Mouse (Mus musculus): ENCODE data around the gene Fam160b1. TPM values are rescaled to one million over a fixed set of nuclear protein-coding genes. Genes with fewer than 3 reads are reported as not detected.

Gene Fam160b1
- total RNA-seq, 2 experiments from 2014 or later: 22.7 to 23.4 TPM

DNA sequence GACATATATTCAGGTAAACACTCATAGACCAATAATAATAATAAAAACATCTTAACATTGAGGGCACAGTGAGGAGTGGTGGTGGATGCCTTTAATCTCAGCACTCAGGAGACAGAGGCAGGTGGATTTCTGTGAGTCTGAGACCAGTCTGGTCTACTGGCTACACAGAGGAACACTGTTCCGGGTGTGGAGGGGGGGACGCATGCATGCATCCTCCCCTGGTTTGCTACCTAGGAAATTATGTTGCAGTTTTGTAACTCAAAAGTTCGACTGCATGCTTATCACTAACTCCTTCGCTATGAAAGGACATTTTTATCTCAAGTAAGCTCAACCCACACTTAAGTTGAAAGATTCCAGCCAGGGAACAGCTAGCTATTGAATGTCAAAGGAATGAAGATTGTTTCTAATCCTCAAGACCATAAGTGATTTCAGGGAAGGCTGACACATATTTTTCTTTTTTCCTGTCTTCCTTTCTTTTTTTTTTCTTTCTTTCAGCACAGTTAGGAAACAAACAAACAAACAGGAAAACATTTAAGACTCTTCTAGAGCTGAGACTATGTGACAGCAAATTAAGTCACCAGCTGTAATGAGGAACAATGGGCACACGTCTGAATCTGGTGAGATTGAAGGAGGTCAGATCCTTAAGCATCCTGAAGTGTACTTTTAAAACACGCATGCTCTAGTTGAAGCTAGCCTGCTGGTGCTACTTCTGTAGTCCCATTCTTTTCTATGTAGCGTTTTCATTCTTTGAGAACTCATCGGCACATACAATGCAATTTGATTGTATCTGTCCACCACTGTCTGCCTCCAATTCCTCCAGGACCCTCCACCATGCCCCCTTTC is 19.4 kb upstream of the Fam160b1 start:
- no peak for DNase-seq (ENCODE audit: low spot score in 2 of 2)

GRCm38 (mm10) chr19:57343860-57344259 is 16.6 kb upstream of the Fam160b1 start:
- no peak for DNase-seq (ENCODE audit: low spot score in 2 of 2)

DNA sequence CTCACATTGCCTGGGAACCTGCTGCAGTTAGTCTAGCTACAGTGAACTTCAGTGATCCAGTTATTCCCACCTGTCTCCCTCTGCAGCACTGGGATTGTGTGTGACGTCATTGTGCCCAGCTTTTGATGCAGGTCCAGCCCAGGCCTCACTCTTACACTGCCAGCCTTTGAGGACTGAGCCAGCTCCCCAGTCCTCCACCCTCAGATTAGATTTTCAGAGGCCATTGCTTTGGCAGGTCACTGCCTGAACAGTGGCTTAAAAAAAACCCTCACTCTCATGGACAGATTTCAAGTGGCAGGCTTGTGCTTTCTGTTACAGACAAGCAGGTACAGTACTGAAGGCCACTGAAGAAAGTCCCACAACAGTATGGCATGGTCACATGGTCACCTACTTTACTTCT is 15.8 kb upstream of the Fam160b1 start:
- DNase-seq (ENCODE audit: low spot score in 2 of 2): no peak

DNA sequence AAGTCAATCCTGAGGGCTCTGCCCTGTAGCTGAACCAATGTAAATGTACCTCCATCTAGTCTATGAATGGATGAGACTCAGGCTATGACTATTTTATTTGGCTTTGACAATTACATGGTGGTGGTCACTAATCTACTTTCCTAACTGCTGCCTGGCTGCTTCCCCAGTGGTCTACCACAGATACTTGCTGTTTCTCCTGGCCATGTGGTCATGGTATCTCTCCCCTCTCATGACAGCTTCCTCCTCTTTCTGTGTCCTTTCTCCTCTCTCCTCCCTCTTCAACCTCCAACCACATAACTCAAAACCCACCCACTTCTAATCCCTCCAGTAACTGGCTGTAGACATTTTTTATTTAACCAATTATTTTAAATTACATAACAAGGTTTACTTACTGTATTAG is 11.4 kb upstream of the Fam160b1 start:
- no peak for DNase-seq (ENCODE audit: low spot score in 2 of 2)

GRCm38 (mm10) chr19:57352337-57352935 is 8.0 kb upstream of the Fam160b1 start:
- DNase-seq (ENCODE audit: low spot score in 2 of 2): no peak

- no peak for DNase-seq (ENCODE audit: low spot score in 2 of 2)
These were observed 7.3 kb upstream of the Fam160b1 start for GRCm38 (mm10) chr19:57353228-57353627.

DNA sequence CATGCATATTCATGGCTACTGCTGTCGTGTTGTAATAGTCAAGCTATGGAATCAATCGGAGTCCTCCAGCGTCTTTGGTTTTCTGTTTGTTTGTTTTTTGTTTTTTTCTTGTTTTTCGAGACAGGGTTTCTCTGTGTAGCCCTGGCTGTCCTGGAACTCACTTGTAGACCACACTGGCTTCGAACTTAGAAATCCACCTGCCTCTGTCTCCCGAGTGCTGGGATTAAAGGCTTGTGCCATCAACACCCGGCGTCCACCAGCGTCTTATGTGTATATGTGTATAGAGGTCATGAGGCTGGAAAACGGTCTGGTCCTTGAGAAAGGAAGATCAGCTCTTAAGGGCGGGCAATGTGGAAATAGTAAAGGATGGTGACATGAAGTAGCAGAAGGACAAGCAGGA is 6.4 kb upstream of the Fam160b1 start:
- no peak for DNase-seq (ENCODE audit: low spot score in 2 of 2)

DNA sequence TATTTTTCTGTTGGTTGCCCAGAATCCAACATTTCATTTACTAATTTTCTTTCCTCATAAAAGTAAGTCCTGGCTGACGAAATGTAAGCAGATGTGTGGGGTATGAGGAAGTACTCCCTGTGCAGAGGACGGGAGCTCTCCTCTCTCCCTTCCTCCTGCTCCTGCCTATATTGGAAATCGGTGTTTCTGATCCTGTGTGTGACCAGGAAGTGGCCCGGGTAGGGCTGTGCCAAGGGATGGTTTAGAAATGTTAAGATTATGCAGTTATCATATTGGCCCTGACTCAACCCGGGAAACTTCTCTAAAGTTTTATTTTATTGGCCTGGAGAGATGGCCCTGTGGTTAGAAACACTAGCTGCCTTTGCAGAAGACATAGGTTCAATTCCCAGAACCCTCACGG is 5.8 kb upstream of the Fam160b1 start:
- DNase-seq (ENCODE audit: low spot score in 2 of 2): no peak

GRCm38 (mm10) chr19:57355451-57356251 is 4.8 kb upstream of the Fam160b1 start:
- no peak for DNase-seq (ENCODE audit: low spot score in 2 of 2)

DNA sequence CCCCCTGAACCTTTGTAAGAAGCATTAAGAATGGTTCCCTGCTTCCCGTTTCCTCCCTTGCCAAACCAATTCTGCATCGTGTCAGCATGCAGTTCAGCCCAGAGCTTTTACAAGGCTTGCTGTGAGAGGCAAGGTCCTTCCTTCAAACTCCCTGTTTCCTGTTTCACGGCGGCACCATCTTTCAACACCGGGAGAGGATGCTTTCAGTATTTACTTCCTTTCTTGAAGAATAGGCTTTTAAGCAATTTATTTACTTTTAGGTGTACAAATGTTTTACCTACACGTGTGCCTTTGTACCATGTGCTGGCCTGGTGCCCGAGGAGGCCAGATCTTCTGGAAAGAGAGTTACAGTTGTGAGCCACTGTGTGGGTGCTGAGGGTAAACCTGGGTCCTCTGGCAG is 4.2 kb upstream of the Fam160b1 start:
- no peak for DNase-seq (ENCODE audit: low spot score in 2 of 2)

DNA sequence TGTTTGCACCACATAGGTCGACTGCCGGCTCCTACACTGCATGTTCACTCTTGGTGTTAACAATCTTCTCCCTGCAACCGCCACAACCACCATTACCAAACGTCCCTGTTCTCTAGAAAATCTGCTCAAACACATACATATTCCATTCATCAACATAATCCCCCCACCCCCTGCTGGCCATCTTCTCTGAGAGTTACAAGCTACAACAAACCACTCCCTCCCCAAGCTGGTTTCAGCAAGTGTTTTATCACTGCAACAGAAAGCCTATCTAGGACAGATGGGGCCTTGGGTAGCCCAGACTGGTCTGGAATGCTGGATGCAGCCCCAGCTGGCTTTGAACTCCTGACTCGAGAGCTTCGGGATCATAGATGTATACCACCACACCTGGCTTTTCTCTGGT is 3.2 kb upstream of the Fam160b1 start:
- no peak for DNase-seq (ENCODE audit: low spot score in 2 of 2)

GRCm38 (mm10) chr19:57357811-57358210 is 2.7 kb upstream of the Fam160b1 start:
- no peak for DNase-seq (ENCODE audit: low spot score in 2 of 2)

DNA sequence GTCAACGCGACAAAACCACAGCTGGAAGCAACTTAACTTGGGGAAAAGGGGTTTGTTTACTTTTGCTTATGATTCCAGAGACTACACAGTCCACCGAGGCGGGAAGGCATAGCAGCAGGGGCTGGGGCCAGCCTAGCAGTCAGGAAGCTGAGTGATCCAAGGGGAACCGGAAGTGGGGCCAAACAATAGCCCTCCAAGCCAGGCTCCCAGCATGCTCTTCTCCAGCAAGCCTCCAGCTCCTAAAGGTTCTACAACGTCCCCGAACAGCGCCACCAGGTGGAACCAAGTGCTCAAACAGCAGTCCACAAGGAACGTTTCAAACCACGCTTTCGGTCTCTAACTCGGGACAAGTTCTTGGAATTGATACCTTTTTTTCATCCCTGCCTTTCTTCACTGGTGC is 2.2 kb upstream of the Fam160b1 start:
- peak in 1 of 2 experiments; percentile 46 for DNase-seq (ENCODE audit: low spot score in 2 of 2)

DNA sequence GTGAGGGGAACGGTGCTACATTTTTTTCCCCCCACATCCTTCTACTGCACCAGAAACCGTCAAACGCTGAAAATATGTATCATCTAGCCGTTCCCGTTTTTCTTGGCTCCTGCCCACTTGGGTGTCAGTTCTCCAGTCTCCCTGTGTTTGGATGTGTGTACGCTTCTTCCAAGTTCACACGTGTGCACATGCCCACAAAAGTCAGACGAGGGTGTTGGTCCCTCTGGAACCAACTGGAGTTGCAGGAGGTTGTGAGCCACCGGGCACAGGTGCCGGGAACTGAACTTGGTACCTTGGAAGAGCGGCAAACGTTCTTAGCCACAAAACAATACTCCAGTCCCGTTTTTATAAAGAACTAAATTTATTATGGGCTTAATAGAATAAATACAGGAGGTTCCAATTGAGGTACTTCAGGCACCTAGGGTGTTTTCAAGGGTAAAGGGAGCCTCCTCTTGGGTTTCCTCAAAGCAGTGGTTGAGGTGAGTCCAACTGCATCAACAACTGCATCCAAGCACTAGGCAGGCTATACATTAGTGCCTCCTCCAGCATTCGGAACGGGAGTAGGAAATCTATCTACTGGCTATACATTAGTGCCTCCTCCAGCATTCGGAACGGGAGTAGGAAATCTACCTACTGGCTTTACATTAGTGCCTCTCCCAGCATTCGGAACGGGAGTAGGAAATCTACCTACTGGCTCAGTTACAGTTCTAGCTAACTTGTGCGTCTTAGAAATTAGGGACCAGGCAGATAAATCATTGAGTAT is 1.5 kb upstream of the Fam160b1 start:
- DNase-seq (ENCODE audit: low spot score in 2 of 2): no peak

DNA sequence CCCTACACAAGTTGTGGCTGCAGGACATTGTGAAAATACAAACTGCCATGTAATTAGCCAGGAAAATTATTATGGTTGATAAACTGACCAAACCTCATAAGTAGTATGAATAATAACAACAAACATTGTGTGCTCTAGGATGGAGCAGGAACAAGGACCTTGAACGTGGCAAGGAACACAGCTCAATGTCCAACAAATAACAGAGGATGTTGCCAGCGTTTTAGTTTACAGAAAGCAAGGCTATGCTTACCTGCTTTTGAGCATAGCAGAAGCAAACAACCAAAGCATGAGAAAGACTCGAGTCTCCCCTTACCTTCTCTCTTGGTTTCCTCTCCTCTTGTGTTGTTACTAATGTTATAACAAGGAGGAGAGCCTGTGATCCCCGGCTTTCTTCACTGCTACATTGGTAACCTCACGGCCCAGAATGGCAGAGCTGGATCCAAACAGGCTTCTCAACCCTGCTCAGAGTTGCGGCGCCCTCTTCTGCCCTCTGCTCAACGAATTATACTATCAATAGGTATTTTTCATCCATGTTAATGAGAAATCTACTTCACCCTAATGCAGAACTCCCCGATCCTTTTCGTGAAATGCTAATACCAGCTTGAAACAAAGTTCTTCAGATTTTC is 666 bp upstream of the Fam160b1 start:
- DNase-seq (ENCODE audit: low spot score in 2 of 2): peak in 1 of 2 experiments; percentile 54

DNA sequence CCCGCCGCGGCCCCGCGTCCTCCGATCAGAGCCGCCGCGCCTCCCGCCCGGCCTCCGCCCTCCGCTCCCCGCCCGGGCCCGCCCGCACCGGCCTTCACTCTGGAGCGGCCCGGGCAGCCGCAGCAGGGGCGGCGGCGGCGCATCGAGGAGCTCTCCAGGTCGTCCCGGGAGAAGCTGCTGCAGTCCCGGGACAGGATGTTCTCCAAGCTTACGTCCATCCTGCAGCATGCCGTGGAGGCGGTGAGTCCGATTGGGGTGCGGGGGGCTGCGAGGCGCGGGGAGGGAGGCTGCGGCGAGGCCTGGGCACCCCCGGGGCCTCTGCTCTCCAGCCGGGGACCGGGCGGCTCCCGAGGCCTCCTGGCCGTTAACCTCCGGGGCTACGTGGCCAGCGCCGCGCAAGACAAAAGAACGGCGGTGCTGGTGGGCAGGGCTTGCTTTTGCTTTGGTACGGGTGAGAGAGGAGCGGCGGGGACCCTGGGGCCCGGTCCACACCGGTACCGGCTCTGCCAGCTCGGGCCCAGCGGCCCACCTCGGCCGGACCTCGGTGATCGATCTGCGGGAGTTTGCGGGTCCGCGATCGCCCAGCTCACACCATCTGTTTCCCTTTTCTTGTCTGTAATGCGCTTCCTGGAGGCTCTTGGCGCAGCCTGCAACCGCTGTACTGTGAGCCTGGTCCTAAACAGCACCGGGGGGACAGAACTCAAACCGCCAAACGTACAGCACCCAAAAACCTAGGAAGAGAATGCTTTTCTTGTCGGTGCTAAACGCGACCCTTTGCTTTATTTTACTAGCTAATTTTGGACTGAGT is 855 bp downstream of the Fam160b1 start:
- peak; percentile 40 to 56 for DNase-seq (ENCODE audit: low spot score in 2 of 2)

DNA sequence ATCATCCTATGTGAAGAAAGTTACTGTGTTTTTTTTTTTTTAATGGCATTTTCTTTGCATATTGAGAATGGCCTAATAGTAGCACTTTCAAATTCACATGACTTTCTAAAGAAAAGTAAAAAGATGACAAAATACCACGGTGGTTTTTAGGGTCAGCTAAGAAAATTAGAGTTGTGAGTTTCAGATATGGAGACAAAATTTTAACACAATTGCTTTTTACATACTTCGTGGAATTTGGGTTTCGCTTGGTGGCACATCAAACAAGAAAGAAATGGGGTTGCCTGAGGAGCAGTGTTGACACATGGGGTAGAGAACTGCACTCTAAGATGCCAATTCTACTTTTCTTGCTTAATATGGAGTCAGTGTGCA is 1.4 kb downstream of the Fam160b1 start:
- DNase-seq (ENCODE audit: low spot score in 2 of 2): no peak

- no peak for DNase-seq (ENCODE audit: low spot score in 2 of 2)
These were observed 2.1 kb downstream of the Fam160b1 start for GRCm38 (mm10) chr19:57362586-57362985.

DNA sequence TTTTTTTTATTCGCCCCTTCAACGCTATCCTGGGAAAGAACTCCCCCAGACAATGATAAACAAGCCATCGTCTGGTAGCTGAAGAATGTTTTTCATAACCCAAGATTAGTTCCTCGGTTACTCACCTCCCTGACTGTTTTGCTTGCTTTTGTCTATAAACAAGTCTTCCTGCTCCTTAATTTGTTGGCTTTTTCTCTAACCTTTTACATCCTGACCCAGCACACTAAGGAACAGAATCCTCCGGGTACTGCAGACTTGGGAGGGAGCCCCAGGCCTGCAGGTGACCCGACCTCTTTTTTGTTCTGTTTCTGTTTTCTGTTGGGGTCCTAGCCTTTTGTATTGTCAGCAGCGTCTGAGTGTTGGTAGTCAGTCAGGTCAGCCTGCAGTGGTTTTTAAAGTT is 2.6 kb downstream of the Fam160b1 start:
- no peak for DNase-seq (ENCODE audit: low spot score in 2 of 2)

DNA sequence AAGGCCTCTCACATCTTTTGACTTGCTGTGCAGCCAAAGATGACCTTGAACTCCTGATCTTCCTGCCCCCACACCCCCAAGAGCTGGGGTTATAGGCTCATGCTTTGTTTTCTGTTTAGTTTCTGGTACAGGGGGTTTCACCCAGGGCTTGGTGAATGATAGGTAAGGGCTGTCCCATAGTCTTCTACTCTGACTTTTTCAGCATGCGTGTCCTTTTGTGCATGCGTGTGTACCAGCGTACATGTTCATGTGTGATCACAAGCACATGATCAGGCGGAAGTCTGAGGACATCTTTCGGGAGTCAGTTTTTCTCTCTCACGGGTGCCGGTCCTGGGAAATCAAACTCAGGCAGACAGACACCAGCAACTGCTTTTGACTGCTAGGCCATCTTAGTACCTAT is 3.1 kb downstream of the Fam160b1 start:
- no peak for DNase-seq (ENCODE audit: low spot score in 2 of 2)

All from layer of hippocampus, adult 18-20 months (tissue).